Mouse (Mus musculus): ENCODE measurements at regions not wholly inside any gene's neighbourhood (a gene's known extent, or its start where the extent isn't known, plus 50 kb on each side); places are given as distances from the start of the nearest gene placed in this dataset.

- Histone ChIP-seq H3K27ac (no peak overlapping the region), H3K4me3 (no peak overlapping the region), H3K36me3 (no peaks in the 10 kb centered on the region), H3K9ac (no peak overlapping the region), H3K27me3 (no peaks in the 10 kb centered on the region), H3K4me1 (replicated peaks) (no peaks in the 10 kb centered on the region), H3K9me3 (no peaks in the 10 kb centered on the region), H3K4me2 (no peak overlapping the region)
- no peak for ATAC-seq (ENCODE audit: low FRiP score)
- WGBS: 94% methylated on average over 2 of the region's 2 CpGs
These were observed 1011.9 kb upstream of the Cdh9 start for GRCm38 (mm10) chr15:15716694-15717093.

GRCm38 (mm10) chr15:15741987-15742386, 986.6 kb upstream of the Cdh9 start:
- 90% methylated on average over 4 of the region's 4 CpGs for WGBS
- ATAC-seq (ENCODE audit: low FRiP score): no peak

GRCm38 (mm10) chr15:15743011-15743410, 985.5 kb upstream of the Cdh9 start:
- Histone ChIP-seq H3K4me2 (no peak overlapping the region), H3K27me3 (no peaks in the 10 kb centered on the region), H3K4me3 (no peak overlapping the region), H3K36me3 (no peaks in the 10 kb centered on the region), H3K9me3 (no peaks in the 10 kb centered on the region), H3K27ac (no peak overlapping the region), H3K4me1 (replicated peaks) (no peaks in the 10 kb centered on the region), H3K9ac (no peak overlapping the region)
- no peak for ATAC-seq (ENCODE audit: low FRiP score)
- WGBS: 83% methylated on average over 5 of the region's 5 CpGs

More at GRCm38 (mm10) chr15:15741987-15742386, 986.6 kb upstream of the Cdh9 start:
- H3K9me3 ChIP-seq: no peaks in the 10 kb centered on the region
- no peak overlapping the region for H3K4me2 ChIP-seq
- H3K9ac ChIP-seq: no peak overlapping the region
- H3K27ac ChIP-seq: no peak overlapping the region
- no peaks in the 10 kb centered on the region for H3K4me1 ChIP-seq (replicated peaks)
- no peaks in the 10 kb centered on the region for H3K27me3 ChIP-seq
- H3K4me3 ChIP-seq: no peak overlapping the region
- no peaks in the 10 kb centered on the region for H3K36me3 ChIP-seq
